Mouse (Mus musculus): ENCODE data around the gene Ngdn.

DNA sequence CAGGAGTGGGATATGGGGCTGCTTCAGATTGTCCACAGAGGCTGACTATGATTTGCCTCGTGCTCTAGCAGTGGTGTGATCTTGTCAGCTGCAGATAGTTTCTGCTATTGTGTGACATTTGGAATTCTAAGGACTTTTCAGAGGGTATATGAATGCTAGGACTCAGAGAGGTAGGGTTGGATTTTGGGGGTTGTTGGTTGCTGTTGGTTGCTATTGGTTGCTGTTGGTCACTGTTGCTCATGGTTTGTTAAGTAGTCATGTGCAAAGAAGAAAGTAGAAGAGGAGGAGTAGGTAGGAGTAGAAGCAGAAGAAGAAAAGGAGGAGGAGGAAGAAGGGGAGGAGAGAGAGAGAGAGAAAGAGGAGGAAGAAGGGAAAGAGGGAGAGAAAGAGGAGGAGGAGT, 38.6 kb upstream of the Ngdn start, which contains the start of gene Gm17428:
- TF ChIP-seq POLR2A (IDR thresholded peaks at IDR 0.05; ENCODE audit: borderline replicate concordance, extremely low read depth, low read depth, low read length) (no peak), CTCF (IDR thresholded peaks at IDR 0.05; ENCODE audit: insufficient read depth, low read length) (no peak)

Data from lung, adult 2 months (tissue).